Mouse (Mus musculus): ENCODE measurements around the gene Vash2.
"Not testable (repeated sequence)": the region's sequence is repeated elsewhere in the genome, so short reads cannot be mapped to it uniquely, and the experiment has no call there.

The Vash2 gene

GRCm38 (mm10) chr1:190924812-190925211 lies 54.3 kb downstream of the Vash2 start, which contains the start of gene Angel2:
Angel2 (plus strand) TSS chr1:190925112.
- not testable (repeated sequence) for DNase-seq (ENCODE audit: low read depth)

DNA sequence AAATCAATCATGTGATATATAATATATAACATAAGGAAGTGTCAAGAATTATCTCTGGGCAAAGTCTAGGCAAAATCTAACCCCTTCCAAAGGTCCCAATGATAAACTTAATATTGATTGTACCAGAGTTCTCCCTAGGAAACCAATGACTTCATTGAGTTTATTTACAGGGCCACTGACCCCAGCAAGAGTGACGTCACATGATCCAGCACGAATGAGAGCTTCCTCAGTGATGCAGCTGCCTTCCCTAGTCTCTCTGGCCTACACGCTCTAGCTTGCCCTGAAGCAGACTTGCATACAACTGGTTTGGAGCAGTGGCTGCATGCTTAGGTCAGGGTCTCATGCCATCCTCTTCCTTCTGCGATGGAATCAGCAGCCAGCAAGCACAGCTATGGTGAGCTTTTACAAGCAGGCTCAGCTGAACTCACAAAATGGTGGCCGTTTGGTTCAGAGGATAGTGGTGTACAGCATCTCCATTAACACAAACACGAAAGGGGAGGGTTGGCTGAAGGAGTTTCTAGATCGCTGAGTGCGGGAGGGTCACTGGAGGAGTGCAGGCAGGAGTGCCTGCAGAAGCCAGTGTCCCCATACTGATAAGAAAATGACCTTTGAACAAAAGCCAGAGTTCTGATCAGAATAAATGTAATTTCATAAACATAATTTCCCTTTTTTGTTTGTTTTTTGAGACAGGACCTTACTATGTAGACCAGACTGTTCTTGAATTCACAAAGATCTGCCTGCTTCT lies 59.2 kb downstream of the Vash2 start:
- DNase-seq (ENCODE audit: low read depth) = no peak

- DNase-seq (ENCODE audit: low read depth) = no peak
These were observed 60.2 kb downstream of the Vash2 start for GRCm38 (mm10) chr1:190918938-190919337.

- DNase-seq (ENCODE audit: low read depth) = peak; percentile 63
These were observed 66.5 kb downstream of the Vash2 start for GRCm38 (mm10) chr1:190912623-190913022.

GRCm38 (mm10) chr1:190911415-190912123 lies 67.5 kb downstream of the Vash2 start, which contains the start of gene Rps6kc1:
Rps6kc1 (minus strand) TSS chr1:190911770.
- peak; percentile 91 for DNase-seq (ENCODE audit: low read depth)

DNA sequence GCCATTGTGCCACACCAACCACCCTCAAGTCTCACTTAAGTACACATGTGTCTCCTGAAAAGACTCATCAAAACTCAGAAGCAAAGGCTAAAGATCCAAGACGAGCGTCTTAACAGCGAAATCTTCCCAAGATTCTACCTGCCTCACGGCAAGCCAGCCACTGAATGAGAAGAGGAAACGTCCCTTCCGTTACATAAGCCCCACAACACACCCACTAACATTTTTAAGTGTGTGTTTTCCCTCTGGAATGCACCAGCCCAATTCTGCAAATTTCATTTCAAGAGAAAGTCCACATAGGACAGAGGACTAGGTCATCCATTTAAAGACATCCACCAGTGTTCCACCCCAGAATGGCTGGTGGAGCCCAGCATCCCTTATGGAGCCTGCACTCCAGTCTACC lies 68.3 kb downstream of the Vash2 start:
- DNase-seq (ENCODE audit: low read depth) = no peak

DNA sequence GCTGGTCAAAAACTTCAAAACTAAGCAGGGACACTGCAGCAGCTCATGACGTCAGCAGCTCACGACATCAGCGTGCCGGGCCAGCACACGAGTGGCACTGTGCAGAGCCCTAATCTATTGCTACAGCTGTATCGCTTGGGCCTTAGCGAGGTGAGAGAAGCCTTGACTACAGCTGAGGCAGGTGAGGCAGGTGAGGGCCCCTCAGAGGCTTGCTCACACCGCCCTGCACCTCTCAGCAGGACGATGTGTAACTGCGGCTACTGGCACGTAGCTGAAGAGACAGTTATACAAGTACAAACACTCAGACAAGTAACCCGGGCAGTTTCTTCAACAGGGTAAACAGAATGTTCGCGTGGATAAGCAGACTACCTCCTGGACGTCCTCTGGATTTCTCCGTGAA lies 74.4 kb downstream of the Vash2 start:
- no peak for DNase-seq (ENCODE audit: low read depth)

GRCm38 (mm10) chr1:190904136-190904535 lies 75.0 kb downstream of the Vash2 start:
- no peak for DNase-seq (ENCODE audit: low read depth)

DNA sequence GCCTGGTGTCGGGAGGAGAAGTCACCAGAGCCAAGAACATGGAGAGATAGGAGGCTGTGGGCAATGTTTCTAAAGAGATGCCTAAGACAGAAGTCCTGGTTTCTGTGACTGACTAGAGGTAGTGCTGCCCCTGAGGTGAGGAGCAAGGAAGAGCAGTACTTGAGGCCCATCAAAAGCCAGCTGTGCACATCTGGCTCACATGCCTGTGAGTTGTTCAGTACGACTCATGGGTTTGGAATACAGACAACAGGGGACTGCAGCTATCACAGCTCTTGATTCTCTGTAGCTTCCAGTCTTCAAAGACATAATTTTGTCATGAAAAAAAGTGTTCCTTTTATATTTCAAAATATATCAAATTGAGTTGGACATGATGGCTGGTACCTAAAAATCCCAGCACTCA lies 78.0 kb downstream of the Vash2 start:
- peak; percentile 75 for DNase-seq (ENCODE audit: low read depth)

DNA sequence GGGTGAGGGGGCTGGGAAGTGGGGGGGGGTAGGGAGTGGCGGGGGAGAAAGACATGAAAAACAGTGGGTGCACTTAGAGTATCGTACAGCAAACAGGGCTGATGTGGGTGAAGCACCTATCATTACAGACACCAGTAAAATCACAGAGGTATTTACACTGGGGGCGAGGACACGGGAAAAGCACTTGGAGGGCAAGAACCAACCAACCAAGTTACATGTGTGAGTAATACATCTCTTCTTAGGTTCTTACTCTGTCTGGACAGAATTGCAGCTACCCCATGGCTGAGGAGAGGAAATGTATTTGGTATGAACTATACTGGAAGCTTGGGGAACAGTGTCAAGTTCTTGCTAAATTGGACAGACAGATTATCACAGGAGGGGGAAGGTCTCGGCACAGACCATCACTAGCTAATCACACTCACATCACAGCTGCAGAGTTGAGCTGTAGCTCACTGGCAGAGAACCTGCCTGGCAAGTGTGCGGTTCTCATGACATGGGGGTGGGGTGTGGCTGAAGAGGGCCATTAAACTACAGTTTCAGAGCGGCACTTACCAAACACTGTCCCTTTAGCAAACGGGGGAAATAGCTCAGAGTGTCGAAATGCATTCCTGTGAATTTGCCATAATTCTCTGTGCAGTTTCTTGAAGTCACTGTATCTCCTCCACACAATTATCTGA lies 80.1 kb downstream of the Vash2 start:
- DNase-seq (ENCODE audit: low read depth) = peak; percentile 7

DNA sequence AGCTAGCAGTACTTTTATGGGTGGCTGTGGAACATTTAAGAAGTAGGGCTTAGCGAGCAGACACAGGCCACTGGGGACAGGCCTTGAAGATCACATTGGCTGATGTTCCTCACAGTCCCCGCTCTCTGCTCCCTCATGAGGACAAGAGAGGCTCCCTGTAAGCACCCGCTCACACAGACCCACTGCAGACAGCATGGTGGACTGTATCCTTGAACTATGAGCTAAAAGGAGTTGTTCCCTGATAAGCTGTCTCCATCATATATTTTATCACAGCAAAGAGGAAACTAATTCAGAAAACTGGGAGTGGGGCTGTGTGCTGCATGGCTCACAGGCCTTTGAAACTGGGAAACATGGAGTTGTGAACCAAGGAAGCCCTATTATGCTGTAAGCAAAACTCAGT lies 80.9 kb downstream of the Vash2 start:
- DNase-seq (ENCODE audit: low read depth) = no peak

All from NIH3T3 (cell line).